Mouse (Mus musculus): ENCODE data around the gene Slc44a2. TPM values are rescaled to one million over a fixed set of nuclear protein-coding genes. Genes with fewer than 3 reads are reported as not detected.
A peak's percentile ranks its signal among the peaks of the same experiment; 100 is the strongest.

The Slc44a2 gene
- polyA plus RNA-seq, 1 experiment: 49.2 TPM

GRCm38 (mm10) chr9:21275727-21276126, 44.8 kb upstream of the Slc44a2 start:
- no peaks in the 10 kb centered on the region for H3K4me1 ChIP-seq (ENCODE audit: control insufficient read depth, insufficient read depth, low read length)
- no peaks in the 10 kb centered on the region for H3K27me3 ChIP-seq (replicated peaks; ENCODE audit: control insufficient read depth, insufficient read depth, low read length)
- 0 out of 2 replicates have a peak, but pooled peaks cover 3% of the 10 kb centered on the region for H3K36me3 ChIP-seq (ENCODE audit: control insufficient read depth, insufficient read depth, low read length)
- no peak for TF ChIP-seq POLR2A (IDR thresholded peaks at IDR 0.05; ENCODE audit: low read depth, low read length)
- TF ChIP-seq CTCF (conservative IDR thresholded peaks at IDR 0.05; ENCODE audit: insufficient read depth, insufficient read length, low read depth, low read length): no peak
- DNase-seq: no peak
- no peak overlapping the region for H3K4me3 ChIP-seq (ENCODE audit: insufficient read depth, low read depth, low read length)
- 84% methylated on average over 12 of the region's 12 CpGs for WGBS
- no peak overlapping the region for H3K27ac ChIP-seq (ENCODE audit: insufficient read depth, low read depth, low read length)

DNA sequence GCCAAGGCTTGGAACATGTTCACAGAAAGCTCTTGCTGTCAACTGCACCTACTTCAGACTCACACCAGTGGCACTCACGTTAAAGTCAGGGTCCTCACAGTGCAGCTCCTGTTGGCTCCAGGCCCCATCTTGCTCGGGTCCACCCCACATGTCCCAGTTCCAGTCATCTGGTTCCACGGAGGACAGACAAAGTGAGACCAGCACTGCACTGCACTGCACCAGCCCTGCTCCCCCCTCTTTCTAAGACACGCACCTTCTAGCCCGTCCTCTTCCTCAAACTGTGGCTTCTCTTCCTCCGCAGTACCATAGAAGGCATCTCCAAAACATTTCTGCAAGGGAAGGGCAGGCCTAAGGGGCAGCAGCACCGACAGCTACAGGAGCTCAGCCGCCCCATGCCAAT, 44.2 kb upstream of the Slc44a2 start:
- 80% methylated on average over 8 of the region's 8 CpGs for WGBS
- TF ChIP-seq POLR2A (IDR thresholded peaks at IDR 0.05; ENCODE audit: low read depth, low read length): no peak
- no peak for TF ChIP-seq CTCF (conservative IDR thresholded peaks at IDR 0.05; ENCODE audit: insufficient read depth, insufficient read length, low read depth, low read length)
- Histone ChIP-seq H3K4me1 (ENCODE audit: control insufficient read depth, insufficient read depth, low read length) (no peaks in the 10 kb centered on the region), H3K4me3 (ENCODE audit: insufficient read depth, low read depth, low read length) (no peak overlapping the region), H3K27me3 (replicated peaks; ENCODE audit: control insufficient read depth, insufficient read depth, low read length) (no peaks in the 10 kb centered on the region), H3K36me3 (ENCODE audit: control insufficient read depth, insufficient read depth, low read length) (0 out of 2 replicates have a peak, but pooled peaks cover 3% of the 10 kb centered on the region), H3K27ac (ENCODE audit: insufficient read depth, low read depth, low read length) (no peak overlapping the region)
- DNase-seq: no peak

GRCm38 (mm10) chr9:21277776-21278175, 42.7 kb upstream of the Slc44a2 start:
- DNase-seq: no peak
- TF ChIP-seq CTCF (conservative IDR thresholded peaks at IDR 0.05; ENCODE audit: insufficient read depth, insufficient read length, low read depth, low read length): no peak
- TF ChIP-seq POLR2A (IDR thresholded peaks at IDR 0.05; ENCODE audit: low read depth, low read length): no peak
- Histone ChIP-seq H3K27ac (ENCODE audit: insufficient read depth, low read depth, low read length) (no peak overlapping the region), H3K27me3 (replicated peaks; ENCODE audit: control insufficient read depth, insufficient read depth, low read length) (no peaks in the 10 kb centered on the region), H3K4me1 (ENCODE audit: control insufficient read depth, insufficient read depth, low read length) (no peaks in the 10 kb centered on the region), H3K4me3 (ENCODE audit: insufficient read depth, low read depth, low read length) (no peak overlapping the region), H3K36me3 (ENCODE audit: control insufficient read depth, insufficient read depth, low read length) (0 out of 2 replicates have a peak, but pooled peaks cover 2% of the 10 kb centered on the region)
- WGBS: 96% methylated on average over 5 of the region's 5 CpGs

DNA sequence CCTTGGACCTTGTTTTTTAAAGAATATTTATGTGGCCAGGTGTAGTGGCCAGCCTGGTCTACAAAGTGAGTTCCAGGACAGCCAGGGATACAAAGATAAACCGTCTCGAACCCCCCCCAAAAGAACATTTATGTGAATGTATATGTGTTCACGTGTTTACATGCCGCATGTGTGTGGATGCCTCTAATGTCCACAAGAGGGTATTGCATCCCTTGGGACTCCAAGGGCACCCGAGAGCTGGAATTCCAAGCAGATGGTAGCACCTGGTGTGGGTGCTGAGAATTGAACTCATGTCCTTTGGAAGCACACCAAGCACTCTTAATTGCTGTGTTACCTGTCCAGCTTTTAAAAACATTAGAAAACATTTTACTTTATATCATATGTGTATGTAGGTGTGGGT, 36.9 kb upstream of the Slc44a2 start:
- Histone ChIP-seq H3K27me3 (replicated peaks; ENCODE audit: control insufficient read depth, insufficient read depth, low read length) (no peaks in the 10 kb centered on the region), H3K36me3 (ENCODE audit: control insufficient read depth, insufficient read depth, low read length) (no peaks in the 10 kb centered on the region), H3K4me3 (ENCODE audit: insufficient read depth, low read depth, low read length) (no peak overlapping the region), H3K4me1 (ENCODE audit: control insufficient read depth, insufficient read depth, low read length) (peaks cover 8% of the 10 kb centered on the region; the same call in 1 of the 2 replicates), H3K27ac (ENCODE audit: insufficient read depth, low read depth, low read length) (no peak overlapping the region)
- 90% methylated on average over 5 of the region's 5 CpGs for WGBS
- no peak for DNase-seq
- TF ChIP-seq POLR2A (IDR thresholded peaks at IDR 0.05; ENCODE audit: low read depth, low read length) (no peak), CTCF (conservative IDR thresholded peaks at IDR 0.05; ENCODE audit: insufficient read depth, insufficient read length, low read depth, low read length) (no peak)

GRCm38 (mm10) chr9:21283994-21284393, 36.5 kb upstream of the Slc44a2 start:
- no peaks in the 10 kb centered on the region for H3K27me3 ChIP-seq (replicated peaks; ENCODE audit: control insufficient read depth, insufficient read depth, low read length)
- H3K36me3 ChIP-seq (ENCODE audit: control insufficient read depth, insufficient read depth, low read length): no peaks in the 10 kb centered on the region
- H3K27ac ChIP-seq (ENCODE audit: insufficient read depth, low read depth, low read length): no peak overlapping the region
- DNase-seq: peak; percentile 62
- peaks cover 8% of the 10 kb centered on the region; the same call in 1 of the 2 replicates for H3K4me1 ChIP-seq (ENCODE audit: control insufficient read depth, insufficient read depth, low read length)
- no peak for TF ChIP-seq POLR2A (IDR thresholded peaks at IDR 0.05; ENCODE audit: low read depth, low read length)
- TF ChIP-seq CTCF (conservative IDR thresholded peaks at IDR 0.05; ENCODE audit: insufficient read depth, insufficient read length, low read depth, low read length): no peak
- H3K4me3 ChIP-seq (ENCODE audit: insufficient read depth, low read depth, low read length): no peak overlapping the region
- WGBS: 54% methylated on average over 3 of the region's 3 CpGs

DNA sequence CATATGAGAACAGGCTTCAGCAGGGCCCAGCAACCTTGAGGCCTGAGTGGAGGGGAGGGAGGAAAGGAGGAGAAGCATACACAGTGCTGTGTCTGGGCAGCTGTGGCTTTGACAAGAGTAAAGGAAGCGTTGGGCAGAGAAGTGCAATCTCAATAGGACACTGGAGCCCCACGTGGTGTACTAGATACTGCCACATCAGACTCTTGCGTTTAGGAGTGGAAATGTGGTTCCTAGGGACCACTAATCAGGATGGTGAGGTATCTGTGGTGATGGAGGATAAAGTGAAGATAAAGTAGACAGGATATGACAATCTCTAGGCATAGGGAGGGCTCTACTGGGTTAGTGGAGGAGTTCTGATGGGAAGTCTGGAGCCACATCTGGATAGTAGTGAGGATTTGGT, 33.7 kb upstream of the Slc44a2 start:
- Histone ChIP-seq H3K27me3 (replicated peaks; ENCODE audit: control insufficient read depth, insufficient read depth, low read length) (no peaks in the 10 kb centered on the region), H3K4me3 (ENCODE audit: insufficient read depth, low read depth, low read length) (no peak overlapping the region), H3K36me3 (ENCODE audit: control insufficient read depth, insufficient read depth, low read length) (no peaks in the 10 kb centered on the region), H3K27ac (ENCODE audit: insufficient read depth, low read depth, low read length) (no peak overlapping the region), H3K4me1 (ENCODE audit: control insufficient read depth, insufficient read depth, low read length) (peaks cover 10% of the 10 kb centered on the region; the same call in 1 of the 2 replicates)
- 53% methylated on average over 3 of the region's 3 CpGs for WGBS
- TF ChIP-seq POLR2A (IDR thresholded peaks at IDR 0.05; ENCODE audit: low read depth, low read length) (no peak), CTCF (conservative IDR thresholded peaks at IDR 0.05; ENCODE audit: insufficient read depth, insufficient read length, low read depth, low read length) (no peak)
- DNase-seq: no peak

- DNase-seq: peak; percentile 99
- Histone ChIP-seq H3K27ac (ENCODE audit: insufficient read depth, low read depth, low read length) (peak within 1 kb of the TSS; percentile 83), H3K4me1 (ENCODE audit: control insufficient read depth, insufficient read depth, low read length) (peaks cover 10% of the 10 kb centered on the region; the same call in 1 of the 2 replicates), H3K27me3 (replicated peaks; ENCODE audit: control insufficient read depth, insufficient read depth, low read length) (no peaks in the 10 kb centered on the region), H3K4me3 (ENCODE audit: insufficient read depth, low read depth, low read length) (peak within 1 kb of the TSS; percentile 77), H3K36me3 (ENCODE audit: control insufficient read depth, insufficient read depth, low read length) (no peaks in the 10 kb centered on the region)
- TF ChIP-seq CTCF (conservative IDR thresholded peaks at IDR 0.05; ENCODE audit: insufficient read depth, insufficient read length, low read depth, low read length) (no peak), POLR2A (IDR thresholded peaks at IDR 0.05; ENCODE audit: low read depth, low read length) (no peak)
- under 1% methylated on average over 59 of the region's 59 CpGs for WGBS
These were observed 32.7 kb upstream of the Slc44a2 start, which contains the start of gene Kri1 for GRCm38 (mm10) chr9:21287571-21288402. Gene Kri1, minus strand, starts transcription at chr9:21287969.

Data from kidney, adult 2 months (tissue).